19 mouse cellular contexts compared by ENCODE assay signal in genomic region chr9:45682461-45682998, GRCm38 (mm10).
DNase-seq lines count a peak whose midpoint lies in the region; ATAC-seq and TF ChIP-seq lines count a peak whose summit lies in the region.
"Had no signal": no experiment of that assay in that cellular context is flagged by ENCODE, and none has a peak within 500 bp of the region (broad histone marks: within the 10 kb centered on the region; RNA-seq: fewer than 3 reads in every experiment).

No protein-coding gene starts in this region.

- no peak overlapping the region for H3K4me2 ChIP-seq in hindbrain, embryonic 11.5 days (replicated peaks; ENCODE audit: low read depth, low read length)
- H3K4me2 ChIP-seq in midbrain, embryonic 13.5 days (replicated peaks): no peak overlapping the region
- no peak overlapping the region for H3K4me2 ChIP-seq in stomach, postnatal 0 days (replicated peaks; ENCODE audit: low read depth)
- H3K4me2 ChIP-seq: heart, embryonic 11.5 days had no signal

- 49% methylated on average over 11 of the region's 11 CpGs for WGBS in hindbrain, embryonic 10.5 days
- WGBS in hindbrain, embryonic 11.5 days: 52% methylated on average over 11 of the region's 11 CpGs
- WGBS in midbrain, embryonic 13.5 days: 48% methylated on average over 11 of the region's 11 CpGs
- 49% methylated on average over 11 of the region's 11 CpGs for WGBS in stomach, postnatal 0 days

- no peak for TF ChIP-seq EP300 in stomach, postnatal 0 days (optimal IDR thresholded peaks at IDR 0.05)

- no peaks in the 10 kb centered on the region for H3K27me3 ChIP-seq in hindbrain, embryonic 10.5 days (ENCODE audit: insufficient read depth, poor library complexity, severe bottlenecking)
- no peaks in the 10 kb centered on the region for H3K27me3 ChIP-seq in hindbrain, embryonic 11.5 days (ENCODE audit: control insufficient read depth, insufficient read depth, low read length)
- no peaks in the 10 kb centered on the region for H3K27me3 ChIP-seq in testis, adult 2 months (ENCODE audit: control insufficient read depth, insufficient read depth, low read length)
- H3K27me3 ChIP-seq in midbrain, embryonic 13.5 days: no peaks in the 10 kb centered on the region
- H3K27me3 ChIP-seq in stomach, postnatal 0 days (ENCODE audit: control insufficient read depth, insufficient read depth, low read length): no peaks in the 10 kb centered on the region

- no peaks in the 10 kb centered on the region for H3K36me3 ChIP-seq in hindbrain, embryonic 10.5 days
- no peaks in the 10 kb centered on the region for H3K36me3 ChIP-seq in hindbrain, embryonic 11.5 days (ENCODE audit: control insufficient read depth, insufficient read depth, low read length)
- H3K36me3 ChIP-seq in testis, adult 2 months (ENCODE audit: control insufficient read depth, insufficient read depth, low read length): no peaks in the 10 kb centered on the region
- no peaks in the 10 kb centered on the region for H3K36me3 ChIP-seq in midbrain, embryonic 13.5 days
- no peaks in the 10 kb centered on the region for H3K36me3 ChIP-seq in stomach, postnatal 0 days (ENCODE audit: control insufficient read depth, insufficient read depth, low read length)

- no peak overlapping the region for H3K4me3 ChIP-seq in hindbrain, embryonic 10.5 days
- no peak overlapping the region for H3K4me3 ChIP-seq in hindbrain, embryonic 11.5 days (ENCODE audit: low read depth, low read length)
- peak overlapping the region; percentile 70 for H3K4me3 ChIP-seq in testis, adult 2 months (ENCODE audit: control insufficient read depth, low read depth, low read length)
- no peak overlapping the region for H3K4me3 ChIP-seq in midbrain, embryonic 13.5 days (replicated peaks)
- H3K4me3 ChIP-seq in stomach, postnatal 0 days (ENCODE audit: low read depth, low read length): no peak overlapping the region

- TF ChIP-seq POLR2A in testis, adult 2 months (IDR thresholded peaks at IDR 0.05; ENCODE audit: control insufficient read depth, low read depth, low read length): no peak

- no peak for DNase-seq in hindbrain, embryonic 10.5 days (ENCODE audit: low spot score)
- no peak for DNase-seq in hindbrain, embryonic 11.5 days (ENCODE audit: low spot score)
- no peak for DNase-seq in testis, postnatal 10 days (ENCODE audit: low spot score)
- DNase-seq in stomach, postnatal 0 days (ENCODE audit: low spot score): no peak
- no peak for DNase-seq in lung, postnatal 14 days
- DNase-seq: adrenal gland, postnatal 25 days; cerebellum, adult 9-10 months; kidney, adult 2 months; kidney, postnatal 4 days; liver; lung, adult 18-20 months; thymus, adult 2 months had no signal

- no peak for ATAC-seq in hindbrain, embryonic 11.5 days (ENCODE audit: low FRiP score)
- no peak for ATAC-seq in midbrain, embryonic 13.5 days
- ATAC-seq in stomach, postnatal 0 days (ENCODE audit: low FRiP score, low TSS enrichment): no peak
- no peak for ATAC-seq in cerebellum, adult (ENCODE audit: insufficient number of reproducible peaks, low FRiP score, low TSS enrichment)
- ATAC-seq: activated CD4-positive, CD25-positive, alpha-beta regulatory T cell, adult 4 months; Patski had no signal

- H3K9ac ChIP-seq in hindbrain, embryonic 11.5 days (ENCODE audit: low read depth, low read length): no peak overlapping the region
- H3K9ac ChIP-seq in midbrain, embryonic 13.5 days (replicated peaks): no peak overlapping the region
- no peak overlapping the region for H3K9ac ChIP-seq in stomach, postnatal 0 days (ENCODE audit: low read length)

- H3K27ac ChIP-seq in hindbrain, embryonic 10.5 days: peak overlapping the region; percentile 23; the same call in 1 of the 2 replicates
- no peak overlapping the region for H3K27ac ChIP-seq in hindbrain, embryonic 11.5 days (ENCODE audit: low read depth, low read length)
- no peak overlapping the region for H3K27ac ChIP-seq in testis, adult 2 months (ENCODE audit: control insufficient read depth, insufficient read depth, low read depth, low read length)
- H3K27ac ChIP-seq in midbrain, embryonic 13.5 days: peak overlapping the region; percentile 48; the same call in 1 of the 2 replicates
- no peak overlapping the region for H3K27ac ChIP-seq in stomach, postnatal 0 days (replicated peaks)
- H3K27ac ChIP-seq: macrophage had no signal

- no peak for TF ChIP-seq CTCF in testis, adult 2 months (IDR thresholded peaks at IDR 0.05; ENCODE audit: control insufficient read depth, insufficient read depth, insufficient replicate concordance, low read depth, low read length)
- TF ChIP-seq CTCF in stomach, postnatal 0 days (IDR thresholded peaks at IDR 0.05; ENCODE audit: low read depth): 0 out of 2 replicates have a peak, but pooled peaks have one; percentile 20

- no peaks in the 10 kb centered on the region for H3K9me3 ChIP-seq in hindbrain, embryonic 10.5 days
- H3K9me3 ChIP-seq in hindbrain, embryonic 11.5 days (ENCODE audit: control insufficient read depth, low read length): no peaks in the 10 kb centered on the region
- H3K9me3 ChIP-seq in midbrain, embryonic 13.5 days: no peaks in the 10 kb centered on the region
- no peaks in the 10 kb centered on the region for H3K9me3 ChIP-seq in stomach, postnatal 0 days (ENCODE audit: control insufficient read depth, low read length)

- peaks cover 34% of the 10 kb centered on the region for H3K4me1 ChIP-seq in hindbrain, embryonic 10.5 days (replicated peaks)
- peaks cover 10% of the 10 kb centered on the region for H3K4me1 ChIP-seq in hindbrain, embryonic 11.5 days (replicated peaks; ENCODE audit: control insufficient read depth, insufficient read depth, low read length)
- H3K4me1 ChIP-seq in testis, adult 2 months (ENCODE audit: control insufficient read depth, insufficient read depth, low read length): peaks cover 5% of the 10 kb centered on the region; the same call in 1 of the 2 replicates
- H3K4me1 ChIP-seq in midbrain, embryonic 13.5 days (replicated peaks): peaks cover 34% of the 10 kb centered on the region
- H3K4me1 ChIP-seq in stomach, postnatal 0 days (replicated peaks; ENCODE audit: control insufficient read depth, insufficient read depth): no peaks in the 10 kb centered on the region; the same call in 1 of the 2 replicates

Comparison
In these comparisons a context has a peak if more than half of its experiments do, and no peak if none do; other contexts are left out.
1. H3K27ac ChIP-seq: peak in hindbrain, embryonic 10.5 days (single experiment) and midbrain, embryonic 13.5 days (single experiment); none in hindbrain, embryonic 11.5 days (single experiment), testis, adult 2 months (single experiment) and stomach, postnatal 0 days (single experiment).